Mouse (Mus musculus) heart, embryonic 16.5 days (tissue): ENCODE data around the gene Fh1. TPM values are rescaled to one million over a fixed set of nuclear protein-coding genes. Genes with fewer than 3 reads are reported as not detected.

Experiments
- ATAC-seq: fragments of 200-750 bp; cut with Nextera tagmentation; replicated peaks from 2 replicates; pipeline ENCODE4 v1.8.0; 2017; ENCODE audit warnings: moderate number of reproducible peaks; ENCODE audit not compliant: insufficient read depth, low FRiP score; ENCODE audit errors: extremely low read depth
- H3K27ac ChIP-seq: fragments of 300-500 bp; sonication (generic); 2 replicates; pipeline ENCODE4 v1.5.1; 2014; ENCODE audit warnings: mild to moderate bottlenecking, low read length, control low read depth, moderate library complexity
- H3K27me3 ChIP-seq: fragments of 300-500 bp; sonication (generic); 2 replicates; pipeline ENCODE4 v1.6.1; 2014; ENCODE audit warnings: low read length, mixed read lengths; ENCODE audit not compliant: control insufficient read depth, insufficient read depth
- H3K36me3 ChIP-seq: fragments of 300-500 bp; sonication (generic); 2 replicates; pipeline ENCODE4 v1.6.1; 2014; ENCODE audit not compliant: control insufficient read depth, insufficient read depth
- H3K4me1 ChIP-seq: fragments of 300-500 bp; sonication (generic); 2 replicates; pipeline ENCODE4 v1.6.1; 2014; ENCODE audit warnings: low read length, mixed read lengths; ENCODE audit not compliant: control insufficient read depth, insufficient read depth
- H3K4me2 ChIP-seq: fragments of 300-500 bp; sonication (generic); 2 replicates; pipeline ENCODE4 v1.6.1; 2014; ENCODE audit warnings: low read depth, mild to moderate bottlenecking, control low read depth, low read length
- H3K4me3 ChIP-seq: fragments of 300-500 bp; sonication (generic); 2 replicates; pipeline ENCODE4 v1.5.1; 2014; ENCODE audit warnings: mild to moderate bottlenecking, control low read depth, low read length
- H3K9ac ChIP-seq: fragments of 300-500 bp; sonication (generic); 2 replicates; pipeline ENCODE4 v1.6.1; 2014; ENCODE audit warnings: low read length, control low read depth
- H3K9me3 ChIP-seq: fragments of 300-500 bp; sonication (generic); replicated peaks from 2 replicates; pipeline ENCODE4 v1.6.1; 2016; ENCODE audit warnings: low read length; ENCODE audit not compliant: control insufficient read depth
- WGBS: fragments of 180-500 bp; shearing (Covaris S2); extraction: QIAGEN DNeasy Blood & Tissue Kit; methylation state at CpG from one replicate; pipeline ENCODE4 v1.1.7; 2014; 5-methylcytosine and 5-hydroxymethylcytosine counted together
- polyA plus RNA-seq: library from polyadenylated mRNA; unstranded; fragments of >200 nt; fragmentation: Nextera tagmentation; extraction: Ambion mirVana; gene quantifications from 2 replicates; pipeline ENCODE4 v1.2.1, GENCODE M21; 2015

The Fh1 gene
- polyA plus RNA-seq, 1 experiment from 2014 or later, result 301 TPM

- Histone ChIP-seq H3K4me1 (no peaks in the 10 kb centered on the region), H3K9me3 (no peaks in the 10 kb centered on the region), H3K27ac (no peak overlapping the region), H3K36me3 (peaks cover 40% of the 10 kb centered on the region), H3K4me2 (no peak overlapping the region), H3K27me3 (no peaks in the 10 kb centered on the region), H3K4me3 (no peak overlapping the region), H3K9ac (no peak overlapping the region)
- peak; percentile 18; the same call in 1 of the 2 replicates for ATAC-seq
- WGBS, result 77% methylated on average over 11 of the region's 11 CpGs
Measured at GRCm38 (mm10) chr1:175602231-175602630, 23.2 kb downstream of the Fh1 start.

- Histone ChIP-seq H3K9me3 (no peaks in the 10 kb centered on the region), H3K4me2 (no peak overlapping the region), H3K4me3 (no peak overlapping the region), H3K27me3 (no peaks in the 10 kb centered on the region), H3K9ac (no peak overlapping the region), H3K27ac (no peak overlapping the region), H3K4me1 (no peaks in the 10 kb centered on the region), H3K36me3 (no peaks in the 10 kb centered on the region; the same call in 1 of the 2 replicates)
- no peak for ATAC-seq
- WGBS, result 93% methylated on average over 1 of the region's 1 CpGs
Measured at GRCm38 (mm10) chr1:175592832-175593231, 32.6 kb downstream of the Fh1 start.

DNA sequence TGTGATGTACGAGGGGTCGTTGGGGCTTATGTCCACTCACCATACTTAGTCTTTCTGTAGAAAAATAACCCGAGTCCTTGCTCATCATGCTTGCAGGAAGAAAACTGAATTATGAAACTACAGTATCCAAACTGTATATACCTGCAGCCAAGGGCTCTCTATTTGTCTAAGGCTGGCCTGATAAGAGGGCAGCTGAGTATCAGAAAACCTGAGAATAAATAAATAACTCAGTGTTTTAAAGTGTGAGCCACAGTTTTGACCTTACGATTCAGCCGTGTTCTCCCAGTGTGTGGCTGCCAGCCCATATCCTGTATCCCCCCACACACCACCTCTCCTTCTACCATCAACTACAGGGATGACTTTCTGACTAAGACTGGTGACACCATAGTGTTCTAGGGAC, 38.8 kb downstream of the Fh1 start:
- WGBS, result 71% methylated on average over 5 of the region's 5 CpGs

DNA sequence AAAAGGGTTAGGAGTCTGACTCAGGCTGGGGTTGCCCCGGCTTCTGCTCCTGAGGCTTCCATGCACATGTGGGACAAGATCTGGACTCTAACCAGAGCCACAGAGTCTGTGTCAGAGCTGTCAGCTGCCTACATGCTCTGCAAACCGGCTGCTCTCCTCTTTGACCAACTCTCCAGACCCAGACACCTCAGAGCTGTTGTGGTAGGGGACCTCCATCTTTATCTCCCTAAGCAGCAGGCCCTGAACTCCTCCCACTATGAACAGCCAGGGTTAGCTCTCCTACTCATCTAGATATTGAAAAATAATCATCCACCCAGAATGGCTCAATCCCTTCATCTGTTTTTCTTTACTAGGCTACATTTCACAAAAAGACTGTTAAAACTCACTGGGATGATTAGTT, 40.2 kb downstream of the Fh1 start:
- ATAC-seq, result no peak
- WGBS, result 53% methylated on average over 2 of the region's 2 CpGs
- Histone ChIP-seq H3K4me1 (no peaks in the 10 kb centered on the region), H3K27ac (no peak overlapping the region), H3K4me2 (no peak overlapping the region), H3K27me3 (no peaks in the 10 kb centered on the region), H3K36me3 (no peaks in the 10 kb centered on the region), H3K9me3 (no peaks in the 10 kb centered on the region), H3K4me3 (no peak overlapping the region), H3K9ac (no peak overlapping the region)

More for the DNA sequence above, 38.8 kb downstream of the Fh1 start:
- no peaks in the 10 kb centered on the region for H3K4me1 ChIP-seq
- no peak overlapping the region for H3K4me2 ChIP-seq
- no peaks in the 10 kb centered on the region for H3K9me3 ChIP-seq
- no peak for ATAC-seq
- no peaks in the 10 kb centered on the region for H3K36me3 ChIP-seq
- H3K9ac ChIP-seq, result no peak overlapping the region
- no peaks in the 10 kb centered on the region for H3K27me3 ChIP-seq
- H3K4me3 ChIP-seq, result no peak overlapping the region
- H3K27ac ChIP-seq, result no peak overlapping the region

DNA sequence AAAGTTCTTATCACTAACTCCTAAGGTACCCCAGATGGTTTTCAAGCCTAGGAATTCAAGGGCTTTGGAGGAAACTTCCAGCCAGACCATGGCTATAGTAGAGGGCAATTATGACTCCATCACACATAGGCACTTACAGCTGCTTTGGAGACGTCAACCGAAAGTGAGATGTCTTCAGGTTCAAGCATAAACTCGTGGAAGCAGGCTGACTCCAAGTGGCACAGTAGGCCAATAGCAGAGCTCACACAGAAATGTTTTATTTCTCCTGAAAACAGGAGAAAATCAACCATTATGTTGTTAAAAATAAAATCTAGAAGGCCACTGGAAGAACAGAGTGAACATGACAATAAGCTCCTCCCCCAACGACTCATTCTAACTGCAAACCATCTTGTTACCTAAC, 42.6 kb downstream of the Fh1 start:
- Histone ChIP-seq H3K4me2 (no peak overlapping the region), H3K9me3 (no peaks in the 10 kb centered on the region), H3K36me3 (no peaks in the 10 kb centered on the region), H3K9ac (no peak overlapping the region), H3K4me3 (no peak overlapping the region), H3K27ac (no peak overlapping the region), H3K27me3 (no peaks in the 10 kb centered on the region), H3K4me1 (no peaks in the 10 kb centered on the region)
- no peak for ATAC-seq
- 77% methylated on average over 4 of the region's 4 CpGs for WGBS

- no peaks in the 10 kb centered on the region for H3K9me3 ChIP-seq
- ATAC-seq, result no peak
Measured at GRCm38 (mm10) chr1:175580346-175580745, 45.1 kb downstream of the Fh1 start.

GRCm38 (mm10) chr1:175579598-175580235, 45.7 kb downstream of the Fh1 start:
- no peak for ATAC-seq
- Histone ChIP-seq H3K9ac (no peak overlapping the region), H3K27ac (no peak overlapping the region), H3K4me3 (no peak overlapping the region), H3K9me3 (no peaks in the 10 kb centered on the region), H3K4me2 (no peak overlapping the region), H3K36me3 (no peaks in the 10 kb centered on the region), H3K4me1 (no peaks in the 10 kb centered on the region), H3K27me3 (no peaks in the 10 kb centered on the region)
- 73% methylated on average over 9 of the region's 9 CpGs for WGBS

More at GRCm38 (mm10) chr1:175580346-175580745, 45.1 kb downstream of the Fh1 start:
- no peak overlapping the region for H3K27ac ChIP-seq
- no peaks in the 10 kb centered on the region for H3K27me3 ChIP-seq
- WGBS, result 82% methylated on average over 7 of the region's 7 CpGs
- H3K4me1 ChIP-seq, result no peaks in the 10 kb centered on the region
- H3K4me2 ChIP-seq, result no peak overlapping the region
- H3K36me3 ChIP-seq, result no peaks in the 10 kb centered on the region
- H3K9ac ChIP-seq, result no peak overlapping the region
- no peak overlapping the region for H3K4me3 ChIP-seq

- H3K9me3 ChIP-seq, result no peaks in the 10 kb centered on the region
- H3K9ac ChIP-seq, result no peak overlapping the region
- no peaks in the 10 kb centered on the region for H3K4me1 ChIP-seq
- H3K27me3 ChIP-seq, result no peaks in the 10 kb centered on the region
- WGBS, result 78% methylated on average over 2 of the region's 2 CpGs
- no peak overlapping the region for H3K4me3 ChIP-seq
- no peak overlapping the region for H3K27ac ChIP-seq
- ATAC-seq, result no peak
- H3K36me3 ChIP-seq, result no peaks in the 10 kb centered on the region
- no peak overlapping the region for H3K4me2 ChIP-seq
Measured at GRCm38 (mm10) chr1:175578425-175579096, 46.9 kb downstream of the Fh1 start.

GRCm38 (mm10) chr1:175574129-175574528, 51.3 kb downstream of the Fh1 start:
- Histone ChIP-seq H3K4me1 (no peaks in the 10 kb centered on the region), H3K27ac (no peak overlapping the region), H3K27me3 (no peaks in the 10 kb centered on the region), H3K9ac (no peak overlapping the region), H3K36me3 (no peaks in the 10 kb centered on the region), H3K4me2 (no peak overlapping the region), H3K4me3 (no peak overlapping the region), H3K9me3 (no peaks in the 10 kb centered on the region)
- WGBS, result 65% methylated on average over 2 of the region's 2 CpGs
- ATAC-seq, result no peak
